Mouse (Mus musculus) G1E (cell line): ENCODE data around the gene Swsap1.

Experiments used
- CTCF ChIP-seq: IDR thresholded peaks from 2 replicates; pipeline ENCODE4 v1.5.1; 2012; ENCODE audit warnings: low read depth, low read length, inconsistent platforms, mixed read lengths
- POLR2AphosphoS5 ChIP-seq: IDR thresholded peaks from 2 replicates; pipeline ENCODE4 v1.6.1; 2012; ENCODE audit warnings: low read depth, low read length, inconsistent platforms; ENCODE audit not compliant: insufficient replicate concordance
- TAL1 ChIP-seq: conservative IDR thresholded peaks from 2 replicates; pipeline ENCODE4 v1.6.1; 2012; ENCODE audit warnings: low read depth, low read length, inconsistent platforms, mixed read lengths

GRCm38 (mm10) chr9:21953600-21953999 lies 2.0 kb upstream of the Swsap1 start:
- TF ChIP-seq CTCF (no peak), POLR2AphosphoS5 (no peak), TAL1 (no peak)
